Mouse (Mus musculus) lung, adult 2 months (tissue): ENCODE measurements around the gene Smim20.

Source experiments
- CTCF ChIP-seq: fragments of 200-500 bp; IDR thresholded peaks from 2 replicates; pipeline ENCODE4 v1.5.1; 2011; ENCODE audit warnings: mild to moderate bottlenecking, low read length, control low read depth; ENCODE audit not compliant: insufficient read depth
- POLR2A ChIP-seq: fragments of 200-500 bp; IDR thresholded peaks from 2 replicates; pipeline ENCODE4 v1.6.1; 2011; ENCODE audit warnings: low read depth, mild to moderate bottlenecking, control low read depth, low read length, borderline replicate concordance; ENCODE audit errors: extremely low read depth

- TF ChIP-seq CTCF = no peak
- no peak for TF ChIP-seq POLR2A
Measured at GRCm38 (mm10) chr5:53264061-53264460, 2.8 kb upstream of the Smim20 start.
